Mouse (Mus musculus) olfactory bulb, adult 2 months (tissue): Measurements from ENCODE around the gene Clstn1. TPM values are rescaled to one million over a fixed set of nuclear protein-coding genes. Genes with fewer than 3 reads are reported as not detected.
"Not testable (repeated sequence)": the region's sequence is repeated elsewhere in the genome, so short reads cannot be mapped to it uniquely, and the experiment has no call there.

Experiments
- H3K27ac ChIP-seq: fragments of 200-500 bp; 2 replicates; pipeline ENCODE4 v1.5.1; 2012; ENCODE audit warnings: low read depth, low read length; ENCODE audit not compliant: insufficient read depth
- H3K4me1 ChIP-seq: fragments of 200-500 bp; 2 replicates; pipeline ENCODE4 v1.6.1; 2012; ENCODE audit warnings: low read length; ENCODE audit not compliant: control insufficient read depth, insufficient read depth
- H3K4me3 ChIP-seq: fragments of 200-500 bp; 2 replicates; pipeline ENCODE4 v1.5.1; 2012; ENCODE audit warnings: mild to moderate bottlenecking, low read depth, low read length, moderate library complexity; ENCODE audit not compliant: insufficient read depth
- CTCF ChIP-seq: fragments of 200-500 bp; IDR thresholded peaks from 2 replicates; pipeline ENCODE4 v1.5.1; 2012; ENCODE audit warnings: low read depth, mild to moderate bottlenecking, low read length, moderate library complexity; ENCODE audit not compliant: insufficient read depth
- POLR2A ChIP-seq: fragments of 200-500 bp; IDR thresholded peaks from 2 replicates; pipeline ENCODE4 v1.6.1; 2012; ENCODE audit warnings: mild to moderate bottlenecking, low read depth, low read length, moderate library complexity; ENCODE audit not compliant: insufficient read depth
- WGBS: fragments of 180-500 bp; shearing (Covaris S2); methylation state at CpG from one replicate; pipeline ENCODE4 v1.1.7; 2018; 5-methylcytosine and 5-hydroxymethylcytosine counted together
- polyA plus RNA-seq: library from polyadenylated mRNA; stranded (reverse); fragments of >200 nt; gene quantifications from 2 replicates; pipeline ENCODE4 v1.2.4, GENCODE M21; 2012; ENCODE audit warnings: low replicate concordance; ENCODE audit not compliant: missing spikeins, insufficient read depth, insufficient read length

The Clstn1 gene
- polyA plus RNA-seq, 1 experiment, result 68.1 TPM

DNA sequence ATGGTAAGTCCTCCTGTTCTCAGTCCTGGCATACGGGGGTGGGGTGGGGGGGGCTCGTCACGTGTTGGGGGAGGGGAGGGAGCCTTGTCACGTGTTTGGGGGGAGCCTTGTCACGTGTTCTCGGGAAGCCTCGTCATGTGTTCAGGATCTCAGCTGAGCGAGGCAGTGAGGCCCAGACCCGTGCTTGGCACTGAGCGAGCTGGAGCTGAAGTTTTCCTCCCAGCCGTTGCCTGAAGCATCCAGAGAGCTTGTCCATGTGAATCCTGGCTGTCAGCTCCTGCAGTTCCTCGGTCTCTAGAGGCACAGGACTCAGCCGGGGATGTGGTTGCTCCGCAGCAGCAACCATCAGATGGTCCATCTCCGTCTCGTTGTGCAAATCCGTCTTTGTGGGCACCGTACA is 19.8 kb downstream of the Clstn1 start:
- H3K27ac ChIP-seq, result no peak overlapping the region
- 77% methylated on average over 18 of the region's 18 CpGs for WGBS
- TF ChIP-seq POLR2A (no peak), CTCF (no peak)
- H3K4me1 ChIP-seq, result peaks cover 23% of the 10 kb centered on the region; the same call in 1 of the 2 replicates
- no peak overlapping the region for H3K4me3 ChIP-seq

DNA sequence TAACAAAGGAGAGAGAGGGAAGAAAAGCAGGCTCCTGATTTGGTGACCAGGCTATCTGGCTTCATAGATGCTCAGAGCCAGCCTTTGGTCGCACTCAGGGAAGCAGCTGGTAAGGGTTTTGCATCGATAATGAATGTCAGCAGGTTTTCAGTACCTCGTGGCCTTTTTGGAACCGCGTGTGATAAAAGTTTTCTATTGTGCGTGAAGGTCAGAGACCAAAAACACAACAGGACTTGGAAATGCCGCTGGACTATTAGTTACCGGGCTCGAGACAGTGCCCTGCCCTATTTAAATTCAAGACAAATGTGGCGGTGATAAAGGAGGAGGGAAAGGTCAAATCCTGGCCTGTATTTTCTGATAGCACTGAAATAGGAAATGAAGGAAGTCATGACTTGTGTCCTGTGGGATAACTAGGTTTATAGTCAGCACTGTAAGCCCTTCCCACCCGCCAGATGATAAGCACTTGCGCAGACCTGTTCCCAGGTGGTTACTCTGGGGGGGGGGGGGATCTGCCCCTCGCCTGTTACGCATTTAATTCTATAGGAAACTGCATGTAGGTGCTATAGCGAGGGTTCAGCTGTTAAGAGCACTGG is 20.6 kb downstream of the Clstn1 start:
- TF ChIP-seq CTCF (no peak), POLR2A (no peak)
- no peak overlapping the region for H3K4me3 ChIP-seq
- no peak overlapping the region for H3K27ac ChIP-seq
- peaks cover 18% of the 10 kb centered on the region; the same call in 1 of the 2 replicates for H3K4me1 ChIP-seq
- 79% methylated on average over 15 of the region's 15 CpGs for WGBS

- Histone ChIP-seq H3K4me1 (peaks cover 14% of the 10 kb centered on the region; the same call in 1 of the 2 replicates), H3K4me3 (no peak overlapping the region), H3K27ac (no peak overlapping the region)
- 71% methylated on average over 20 of the region's 20 CpGs for WGBS
- no peak for TF ChIP-seq POLR2A
- no peak for TF ChIP-seq CTCF
Measured at GRCm38 (mm10) chr4:149607591-149608308, 21.5 kb downstream of the Clstn1 start.

DNA sequence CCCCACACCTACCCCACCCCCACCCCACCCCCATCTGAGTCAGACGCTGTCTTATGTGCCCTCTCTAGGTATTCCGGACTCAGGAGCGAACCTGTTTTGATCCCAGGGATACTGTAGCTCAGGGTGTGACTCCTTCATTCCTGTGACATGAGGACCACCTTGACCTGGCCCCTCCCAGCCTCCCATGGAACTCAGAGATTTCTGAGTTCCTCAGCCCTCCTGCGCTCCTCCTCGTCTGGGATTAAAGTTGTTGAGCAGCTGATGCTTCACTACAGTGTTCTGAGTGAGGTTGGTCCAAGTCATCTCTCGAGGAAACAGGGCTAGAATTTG is 22.0 kb downstream of the Clstn1 start:
- TF ChIP-seq CTCF, result no peak
- no peak for TF ChIP-seq POLR2A
- no peak overlapping the region for H3K27ac ChIP-seq
- WGBS, result 89% methylated on average over 6 of the region's 6 CpGs
- H3K4me1 ChIP-seq, result peaks cover 14% of the 10 kb centered on the region; the same call in 1 of the 2 replicates
- no peak overlapping the region for H3K4me3 ChIP-seq

- Histone ChIP-seq H3K4me3 (no peak overlapping the region), H3K27ac (no peak overlapping the region), H3K4me1 (peaks cover 14% of the 10 kb centered on the region; the same call in 1 of the 2 replicates)
- 54% methylated on average over 8 of the region's 8 CpGs for WGBS
- TF ChIP-seq CTCF (no peak), POLR2A (no peak)
Measured at GRCm38 (mm10) chr4:149609256-149610025, 23.2 kb downstream of the Clstn1 start.

GRCm38 (mm10) chr4:149611376-149612044 is 25.2 kb downstream of the Clstn1 start:
- Histone ChIP-seq H3K4me1 (peaks cover 14% of the 10 kb centered on the region; the same call in 1 of the 2 replicates), H3K4me3 (no peak overlapping the region), H3K27ac (no peak overlapping the region)
- TF ChIP-seq POLR2A (no peak), CTCF (0 out of 2 replicates have a peak, but pooled peaks have one; percentile 25)
- WGBS, result 50% methylated on average over 10 of the region's 10 CpGs

DNA sequence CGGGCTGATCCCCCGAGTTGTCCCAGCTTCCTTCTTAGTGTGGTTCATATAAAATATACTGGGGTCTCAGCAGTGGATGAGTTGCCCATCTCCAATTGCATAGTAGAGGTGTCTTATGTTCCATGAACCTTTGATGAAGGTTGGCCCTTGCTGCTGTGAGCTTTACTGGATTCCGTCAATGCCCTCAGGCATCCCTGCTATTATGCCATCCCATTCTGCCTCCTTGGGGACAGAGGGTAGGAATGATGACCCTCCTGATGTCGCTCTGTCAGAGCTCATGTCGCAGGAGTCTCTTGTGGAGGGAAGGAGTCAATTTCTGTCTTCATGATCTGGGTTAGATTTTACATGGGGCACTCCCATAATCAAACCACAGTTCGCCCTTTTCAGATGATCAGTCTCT is 27.2 kb downstream of the Clstn1 start:
- peaks cover 10% of the 10 kb centered on the region; the same call in 1 of the 2 replicates for H3K4me1 ChIP-seq
- H3K27ac ChIP-seq, H3K4me3 ChIP-seq: not testable (repeated sequence)
- WGBS, result 77% methylated on average over 6 of the region's 6 CpGs

- no peak overlapping the region for H3K4me3 ChIP-seq
- TF ChIP-seq CTCF (no peak), POLR2A (no peak)
- H3K27ac ChIP-seq, result no peak overlapping the region
- WGBS, result over 99% methylated on average over 3 of the region's 3 CpGs
- no peaks in the 10 kb centered on the region for H3K4me1 ChIP-seq
Measured at GRCm38 (mm10) chr4:149614869-149615268, 28.6 kb downstream of the Clstn1 start.

- WGBS, result 97% methylated on average over 3 of the region's 3 CpGs
Measured at GRCm38 (mm10) chr4:149616999-149617398, 30.7 kb downstream of the Clstn1 start.

More at GRCm38 (mm10) chr4:149616999-149617398, 30.7 kb downstream of the Clstn1 start:
- H3K4me3 ChIP-seq, H3K27ac ChIP-seq, H3K4me1 ChIP-seq: not testable (repeated sequence)
